Mouse (Mus musculus) ES-Bruce4 (cell line): Measurements from ENCODE around the gene Fars2.

Source experiments
- EP300 ChIP-seq: IDR thresholded peaks from 2 replicates; pipeline ENCODE4 v1.6.1; 2011; ENCODE audit warnings: low read depth, low read length; ENCODE audit not compliant: insufficient read depth
- POLR2A ChIP-seq: IDR thresholded peaks from one replicate; pipeline ENCODE4 v1.8.1; 2011; ENCODE audit warnings: low read length; ENCODE audit not compliant: insufficient read depth

DNA sequence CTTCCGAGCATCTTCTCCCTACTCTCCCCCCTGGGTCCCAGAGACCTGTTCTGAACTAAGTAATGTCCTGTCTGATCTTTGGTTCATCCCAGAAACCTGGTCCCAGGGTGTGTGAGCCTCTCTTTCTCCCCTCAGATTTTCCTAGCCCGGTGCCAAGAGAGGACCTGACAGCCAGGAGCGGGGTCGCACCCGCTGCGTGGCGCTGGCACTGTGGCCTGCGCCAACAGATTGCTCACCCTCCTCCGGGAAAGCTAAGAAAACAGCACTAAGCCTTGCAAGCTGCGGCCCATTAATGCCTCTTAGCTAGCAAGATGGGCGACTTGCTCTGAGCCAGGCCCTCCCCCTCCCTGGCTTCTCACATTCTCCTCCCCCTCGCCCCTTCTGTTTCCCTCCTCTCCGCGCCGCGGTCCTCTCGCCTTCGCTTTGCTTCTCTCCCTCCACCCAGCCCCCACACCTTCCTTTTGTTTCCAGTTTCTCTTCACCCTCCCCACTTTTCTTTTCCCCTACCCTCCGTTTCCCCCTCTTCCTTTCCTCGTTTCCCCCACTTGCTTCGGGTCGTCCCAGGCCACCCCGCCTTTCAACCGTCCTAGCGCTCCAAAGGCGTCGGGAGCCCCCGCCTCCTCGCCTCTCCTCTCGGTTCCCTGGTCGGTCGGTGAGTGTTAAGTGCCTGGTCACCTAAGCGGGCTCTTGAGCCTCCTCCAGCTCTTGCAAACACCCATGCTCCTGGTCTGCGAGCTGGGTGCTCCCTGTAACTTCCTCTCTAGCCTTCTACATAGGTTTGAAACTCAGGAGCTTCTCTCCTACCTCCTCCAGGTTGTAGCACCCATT lies 610.0 kb downstream of the Fars2 start:
- TF ChIP-seq POLR2A (no peak), EP300 (no peak)
